Mouse (Mus musculus) urinary bladder, postnatal 10 days (tissue): ENCODE results near the gene Gtf2h1.
"Not testable (repeated sequence)": the region's sequence is repeated elsewhere in the genome, so short reads cannot be mapped to it uniquely, and the experiment has no call there.

Experiments
- DNase-seq: peaks from one replicate; pipeline ENCODE4 v3.0.0; 2022; ENCODE audit warnings: low spot score

Gene Gtf2h1

DNA sequence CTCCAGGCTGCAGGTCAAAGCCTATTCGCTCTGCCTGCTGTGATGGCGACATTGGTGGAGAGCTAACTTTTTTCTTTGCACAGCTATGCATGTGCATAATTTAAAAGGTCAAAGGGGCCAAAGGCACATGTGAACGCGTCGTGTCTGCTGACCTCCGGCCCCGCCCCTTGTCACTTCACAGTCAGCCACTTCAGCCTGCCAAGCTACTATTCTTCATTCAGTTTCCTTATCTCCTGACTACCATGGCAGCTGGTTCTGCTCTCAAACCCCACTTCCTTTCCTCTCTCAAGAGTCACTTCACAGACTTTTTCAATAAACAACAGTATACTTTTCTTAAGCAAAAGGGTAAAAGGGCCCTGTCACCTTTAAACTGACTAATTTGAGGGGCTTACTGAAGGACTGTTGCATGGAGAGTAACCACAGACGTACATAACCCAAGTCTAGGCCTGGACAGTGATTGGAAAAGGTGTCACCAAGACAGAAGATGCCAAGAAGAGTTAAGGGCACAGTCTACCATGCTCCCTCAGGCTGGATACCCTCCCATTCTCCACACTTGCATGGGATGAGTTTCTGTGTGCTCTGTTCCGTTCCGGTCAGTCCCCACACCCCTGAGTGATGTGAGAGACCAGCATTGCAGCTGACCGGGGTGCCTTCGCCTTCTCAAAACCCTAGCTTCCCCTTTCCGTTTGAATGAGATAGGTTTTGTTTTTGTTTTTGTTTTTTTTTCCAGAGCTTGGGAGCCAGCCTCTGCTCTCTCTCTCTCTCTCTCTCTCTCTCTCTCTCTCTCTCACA is 35.1 kb downstream of the Gtf2h1 start:
- no peak for DNase-seq

DNA sequence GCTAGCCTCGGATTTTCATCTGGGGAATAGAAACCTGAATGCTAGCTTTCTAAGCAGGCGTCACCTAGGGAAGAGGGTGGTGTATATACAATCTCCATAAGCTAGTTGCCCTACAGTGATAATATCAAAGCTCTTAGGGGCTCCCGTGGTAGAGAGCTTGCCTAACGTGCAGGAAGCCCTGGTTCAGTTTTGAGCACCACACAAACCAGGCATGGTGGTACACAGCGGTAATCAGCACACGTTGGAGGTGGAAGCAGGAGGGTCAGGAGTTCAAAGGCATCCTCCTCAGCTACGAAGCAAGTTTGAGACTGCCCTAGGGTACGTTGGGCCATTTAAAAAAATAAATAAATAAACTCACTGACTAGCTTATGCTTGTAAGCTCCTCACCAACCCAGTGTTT is 35.8 kb downstream of the Gtf2h1 start:
- no peak for DNase-seq

DNA sequence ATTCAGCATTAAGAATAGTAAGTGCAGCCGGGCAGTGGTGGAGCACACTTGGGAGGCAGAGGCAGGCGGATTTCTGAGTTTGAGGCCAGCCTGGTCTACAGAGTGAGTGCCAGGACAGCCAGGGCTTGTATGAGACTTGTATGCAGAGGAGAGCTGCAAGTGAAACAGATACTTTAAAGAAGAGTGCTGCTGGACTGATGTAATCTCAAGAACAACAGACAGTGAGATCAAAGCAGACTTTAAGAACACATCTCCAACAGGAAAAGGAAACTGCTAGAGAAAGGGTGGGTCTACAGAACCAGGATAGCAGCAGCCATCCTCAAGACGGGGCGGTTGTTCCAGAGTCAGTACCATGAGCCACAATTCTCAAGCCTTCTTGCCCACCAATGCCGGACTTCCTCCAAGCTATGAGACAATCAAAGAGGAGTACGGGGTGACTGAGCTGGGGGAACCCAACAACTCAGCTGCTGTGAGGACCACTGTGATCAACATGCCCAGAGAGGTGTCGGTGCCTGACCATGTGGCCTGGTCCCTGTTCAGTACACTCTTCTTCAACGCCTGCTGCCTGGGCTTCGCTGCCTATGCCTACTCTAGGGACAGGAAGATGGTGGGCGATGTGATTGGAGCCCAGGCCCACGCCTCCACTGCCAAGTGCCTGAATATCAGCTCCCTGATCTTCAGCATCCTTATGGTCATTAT is 36.4 kb downstream of the Gtf2h1 start:
- not testable (repeated sequence) for DNase-seq

DNA sequence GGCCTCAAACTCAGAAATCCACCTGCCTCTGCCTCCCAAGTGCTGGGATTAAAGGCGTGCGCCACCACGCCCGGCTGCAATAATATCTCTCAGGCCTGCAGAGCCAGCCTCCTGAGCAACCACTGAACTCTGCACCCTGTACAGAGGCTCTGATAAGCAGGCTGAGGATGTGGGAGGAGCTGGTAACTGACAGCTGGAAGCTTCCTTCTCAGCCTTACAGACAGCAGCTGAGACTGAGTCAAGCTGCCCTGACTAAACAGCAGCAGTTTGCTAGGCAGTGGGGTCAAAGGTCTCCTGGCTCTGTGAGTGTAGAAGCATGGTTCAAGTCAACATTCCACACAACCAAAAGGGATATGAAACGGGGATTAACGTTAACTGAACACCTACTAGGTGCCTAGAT is 37.4 kb downstream of the Gtf2h1 start:
- DNase-seq: no peak

DNA sequence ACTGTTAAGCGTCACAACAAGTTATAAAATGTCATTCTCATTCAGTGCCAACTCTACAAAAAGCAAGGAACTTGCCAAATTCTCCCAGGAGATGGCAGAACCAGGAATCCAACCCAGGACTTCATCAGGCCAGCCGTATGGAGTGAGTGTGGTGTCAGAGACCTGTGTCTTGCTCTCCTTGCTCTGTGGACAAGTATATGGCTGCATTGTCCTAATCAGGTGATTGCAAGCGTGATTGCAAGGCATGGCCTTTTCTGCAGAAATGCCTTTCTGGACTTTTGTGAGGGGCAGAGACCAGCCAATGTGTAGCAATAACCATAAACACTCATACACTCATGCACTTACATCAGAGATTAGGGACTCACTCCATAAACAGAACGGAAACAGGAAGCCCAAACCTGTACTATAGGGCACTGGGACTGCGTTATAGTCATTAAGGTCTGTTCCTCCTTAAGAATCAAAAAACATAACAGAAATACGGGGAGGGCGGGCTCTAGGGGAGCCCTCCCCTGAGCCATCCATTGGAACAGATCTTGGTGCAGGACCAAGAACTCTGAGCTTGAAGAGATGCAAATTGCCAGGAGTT is 37.9 kb downstream of the Gtf2h1 start:
- no peak for DNase-seq

DNA sequence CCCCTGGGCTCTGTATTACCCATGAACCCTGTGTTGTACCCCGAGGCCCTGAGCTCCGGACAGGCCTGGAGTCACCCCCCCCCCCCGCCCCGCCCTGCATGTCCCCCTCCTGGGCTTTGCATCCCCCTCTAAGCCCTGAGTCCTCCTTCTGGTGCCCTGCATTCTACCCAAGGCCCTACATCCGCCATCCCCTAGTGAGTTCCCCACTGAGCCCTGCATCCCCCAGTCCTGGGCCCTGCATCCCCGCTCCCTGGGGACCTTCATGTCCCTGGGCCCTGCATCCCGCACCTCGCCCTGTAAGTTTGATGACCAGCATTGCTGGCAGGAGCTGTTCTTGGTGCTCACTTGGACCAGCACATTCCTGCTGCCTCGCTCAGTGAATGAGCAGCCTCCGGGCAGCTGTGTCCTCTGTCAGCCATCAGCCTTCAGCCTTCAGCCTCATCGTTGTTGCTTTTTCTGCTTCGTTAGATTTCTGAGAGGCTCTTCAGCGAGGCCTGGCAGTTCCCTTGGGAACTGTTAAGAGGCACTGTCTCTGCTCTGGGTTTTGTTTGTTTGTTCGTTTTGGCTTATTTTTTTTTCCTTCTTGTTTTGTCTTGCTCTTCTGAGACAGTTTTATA is 39.2 kb downstream of the Gtf2h1 start:
- DNase-seq: no peak

DNA sequence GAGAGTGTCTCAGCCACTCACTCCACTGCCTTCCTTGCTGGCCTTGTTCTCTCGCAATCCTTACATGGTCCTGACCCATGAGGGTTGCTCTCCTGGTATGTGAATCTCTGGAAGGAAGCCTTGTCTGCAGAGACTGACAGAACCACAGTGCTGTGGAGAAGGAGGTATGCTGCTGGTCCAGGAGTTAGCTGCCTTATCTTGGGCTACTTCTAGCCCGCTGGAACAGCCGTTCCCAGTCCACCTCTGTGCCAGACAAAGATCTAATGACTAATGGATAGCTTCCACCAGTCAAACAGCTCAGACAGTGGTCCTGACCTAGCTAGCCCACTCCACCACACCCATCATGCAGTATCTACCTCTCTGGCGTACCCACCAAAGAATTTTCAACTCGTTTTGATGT is 40.5 kb downstream of the Gtf2h1 start:
- no peak for DNase-seq

DNA sequence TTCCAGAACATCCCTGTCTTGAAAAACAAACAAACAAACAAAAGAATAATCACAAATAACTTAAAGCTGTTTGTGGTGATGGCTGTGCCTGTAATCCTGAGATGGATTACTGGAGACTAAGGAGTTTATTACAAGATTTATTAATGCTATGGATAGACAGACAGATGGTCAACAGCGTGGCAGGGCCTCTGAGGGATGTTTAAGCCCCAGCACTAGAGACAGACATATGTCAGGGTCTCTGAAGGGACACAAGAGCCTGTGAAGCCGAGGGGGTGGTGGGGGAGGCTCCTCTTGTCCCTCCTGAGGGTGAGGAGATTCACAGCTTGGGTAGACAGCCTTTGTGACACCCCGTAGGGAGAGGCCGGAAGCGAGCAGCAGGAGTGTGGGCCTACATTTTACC is 41.2 kb downstream of the Gtf2h1 start:
- DNase-seq: no peak

DNA sequence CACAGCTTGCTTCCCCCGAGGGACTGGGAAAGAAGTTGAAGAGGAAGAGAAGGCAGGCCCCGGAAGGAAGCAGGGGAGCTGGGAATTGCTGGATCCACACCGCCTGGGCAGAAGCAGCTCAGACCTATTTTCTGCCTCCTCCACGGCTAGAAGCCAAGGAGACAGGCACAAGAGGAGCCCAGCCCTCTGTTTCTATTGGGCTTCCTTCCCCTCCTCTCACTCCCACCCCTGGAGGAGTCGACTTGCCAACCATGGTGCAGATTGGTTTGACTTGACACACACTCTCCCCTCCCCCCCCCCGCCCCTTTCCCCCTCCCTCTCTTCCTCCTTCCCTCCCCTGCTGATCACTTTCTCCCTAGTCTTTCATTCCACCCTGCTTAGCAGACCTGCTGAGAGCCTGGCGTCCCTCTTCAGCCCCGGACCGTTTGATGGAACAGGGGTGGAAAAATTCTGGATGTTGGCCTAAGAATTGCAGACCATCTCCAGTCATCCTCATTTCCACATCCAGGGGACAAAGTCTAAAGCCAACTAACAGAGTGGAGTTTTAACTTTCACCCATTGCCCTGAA is 42.3 kb downstream of the Gtf2h1 start:
- DNase-seq: no peak

DNA sequence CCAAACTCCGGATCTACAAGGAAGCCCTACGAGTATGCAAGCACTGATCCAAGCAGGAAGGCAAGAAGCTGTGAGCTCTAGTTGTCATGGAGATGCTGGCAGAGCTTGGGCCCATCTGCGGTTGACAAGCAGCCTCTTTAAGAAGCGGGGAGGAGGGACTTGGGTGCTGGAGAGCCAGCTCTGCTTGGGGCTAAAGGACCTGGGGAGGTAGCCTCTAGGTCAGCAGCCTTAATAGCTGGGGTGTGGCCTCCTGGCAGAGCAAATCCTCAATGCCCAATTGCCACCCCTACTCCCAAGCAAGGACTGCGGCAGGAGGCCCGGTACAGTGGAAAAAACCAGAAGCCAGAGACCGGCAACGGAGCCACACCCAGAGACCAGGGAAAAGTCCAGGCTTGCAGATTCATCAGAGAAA is 43.0 kb downstream of the Gtf2h1 start:
- DNase-seq: no peak

DNA sequence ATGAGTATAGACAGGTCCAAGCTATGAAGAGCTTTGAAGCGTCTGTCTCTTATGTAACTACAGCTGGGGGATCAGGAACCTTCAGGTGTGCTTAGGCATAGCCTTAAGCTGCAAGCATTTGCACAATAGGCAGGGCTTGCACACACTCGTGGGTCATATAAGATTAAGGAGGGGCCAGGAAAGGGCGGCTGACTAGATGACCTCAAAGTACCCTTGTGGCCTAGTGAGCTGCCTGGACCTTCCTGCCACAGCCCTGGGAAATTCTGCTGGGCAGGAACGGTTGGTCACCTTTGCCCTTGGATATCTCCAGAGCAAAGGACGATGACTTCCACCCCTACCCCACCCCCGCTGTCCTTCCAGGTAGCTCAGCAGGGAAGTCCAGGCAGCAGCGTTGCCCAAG is 43.5 kb downstream of the Gtf2h1 start:
- no peak for DNase-seq

DNA sequence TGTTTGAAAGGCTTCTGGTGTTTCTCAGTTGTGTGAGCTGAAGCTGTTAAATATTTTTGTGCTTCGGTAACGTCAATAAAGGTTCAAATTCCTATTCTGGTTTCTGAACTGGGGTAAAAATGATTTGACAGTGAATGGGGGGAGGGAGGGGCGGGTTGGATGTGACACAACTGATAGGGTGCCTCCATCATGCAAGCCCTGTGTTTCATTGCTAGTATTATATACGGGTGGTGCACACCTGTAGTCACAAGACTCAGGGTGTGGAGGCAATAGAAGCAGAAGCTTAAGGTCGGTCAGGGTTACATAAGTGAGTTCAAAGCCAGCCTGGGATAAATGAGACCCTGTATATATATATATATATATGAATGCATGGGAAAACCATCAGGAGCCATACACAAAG is 44.0 kb downstream of the Gtf2h1 start:
- no peak for DNase-seq

DNA sequence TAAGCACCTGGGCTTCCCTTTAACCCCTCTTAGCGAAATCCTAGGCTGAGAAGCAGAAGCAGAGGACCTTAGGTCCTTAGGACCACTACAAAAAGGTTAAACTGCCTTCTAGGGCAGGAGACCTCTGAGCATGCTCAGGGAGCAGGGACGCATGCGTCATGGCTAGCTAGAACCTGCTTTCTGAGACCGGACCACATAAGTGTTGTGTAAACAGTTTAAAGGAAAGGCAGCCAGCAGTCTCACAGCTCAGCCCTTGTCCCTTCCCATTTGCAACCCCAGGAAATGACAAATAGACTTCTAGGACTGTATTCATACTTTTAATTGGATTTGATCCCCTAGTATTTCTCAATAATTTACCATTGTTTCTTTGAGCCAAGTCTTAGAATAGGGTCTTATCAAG is 44.4 kb downstream of the Gtf2h1 start:
- DNase-seq: no peak

DNA sequence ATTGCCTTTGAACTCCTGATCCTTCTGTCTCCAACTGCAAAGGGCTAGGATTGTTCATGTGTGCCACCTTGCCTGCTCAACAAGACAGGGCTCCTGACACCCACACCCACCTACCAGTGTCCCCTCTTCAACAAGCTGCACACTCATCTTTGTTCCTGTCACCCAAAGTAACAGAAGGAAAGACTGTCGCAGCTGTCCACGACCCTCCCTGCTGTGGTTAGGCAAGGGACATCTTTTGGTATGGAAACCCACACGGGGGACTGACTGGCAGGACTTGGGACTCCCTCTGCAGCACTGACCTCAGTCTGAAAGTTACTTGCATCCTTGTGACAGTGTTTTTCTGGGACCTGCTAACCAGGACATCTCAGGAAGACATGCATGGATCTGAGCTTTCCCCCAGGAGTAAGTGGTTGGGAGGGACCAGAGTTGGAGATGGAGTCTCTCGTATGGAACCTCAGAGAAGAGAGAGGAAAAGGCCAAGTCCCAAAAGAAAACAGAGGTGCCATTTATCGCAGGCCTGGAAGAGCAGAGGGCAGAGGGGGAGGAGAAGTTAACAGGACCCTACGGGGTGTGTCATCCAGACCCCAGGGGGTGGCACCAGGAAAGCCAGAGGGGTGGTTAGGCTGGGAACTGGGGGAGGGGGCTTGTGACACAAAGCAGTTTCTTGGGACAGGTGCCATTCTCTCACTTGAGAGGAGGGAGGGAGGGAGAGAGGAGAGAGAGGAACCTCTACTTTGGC is 45.1 kb downstream of the Gtf2h1 start, which contains the start of gene Ldha:
TSS of gene Ldha (plus strand) at position 689 of the 739 bp plus-strand sequence.
- no peak for DNase-seq

DNA sequence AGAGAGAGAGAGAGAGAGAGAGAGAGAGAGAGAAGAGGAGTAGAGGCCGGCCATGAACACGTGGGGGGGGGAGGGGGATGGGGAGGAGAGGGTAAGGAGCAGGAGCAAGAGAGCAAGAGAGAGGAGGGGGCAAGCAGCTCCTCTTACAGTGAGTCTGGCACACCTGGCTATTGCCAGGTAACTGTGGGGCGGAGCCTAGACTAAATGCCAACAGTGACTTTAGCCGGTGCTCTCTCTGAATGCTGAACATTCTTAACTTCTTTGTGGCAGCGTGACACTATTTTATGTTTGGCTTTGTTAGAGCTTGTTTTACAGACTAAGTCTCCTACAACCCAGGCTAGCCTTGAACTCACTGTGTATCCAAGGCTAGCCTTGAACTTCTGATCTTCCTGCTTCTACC is 46.4 kb downstream of the Gtf2h1 start:
- no peak for DNase-seq

DNA sequence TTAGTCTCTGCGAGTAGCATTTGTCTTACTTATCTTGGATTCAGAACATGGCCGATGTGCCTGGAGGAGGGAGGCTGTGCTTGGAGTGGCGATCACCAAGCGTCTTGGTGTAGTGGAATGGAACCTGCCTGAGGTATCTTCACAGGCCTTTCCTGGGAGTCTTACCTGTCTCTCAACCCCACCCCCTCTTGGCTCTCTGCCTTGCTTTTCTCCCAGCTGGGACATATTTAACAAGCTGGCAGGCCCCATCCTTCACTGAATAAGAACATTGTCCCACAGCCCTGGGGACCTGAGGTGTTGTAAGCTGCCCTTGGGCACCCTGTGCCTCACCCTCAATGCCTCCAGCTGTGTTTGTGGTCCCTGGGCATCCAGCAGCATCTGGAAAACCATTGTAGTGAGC is 47.7 kb downstream of the Gtf2h1 start:
- DNase-seq: no peak

DNA sequence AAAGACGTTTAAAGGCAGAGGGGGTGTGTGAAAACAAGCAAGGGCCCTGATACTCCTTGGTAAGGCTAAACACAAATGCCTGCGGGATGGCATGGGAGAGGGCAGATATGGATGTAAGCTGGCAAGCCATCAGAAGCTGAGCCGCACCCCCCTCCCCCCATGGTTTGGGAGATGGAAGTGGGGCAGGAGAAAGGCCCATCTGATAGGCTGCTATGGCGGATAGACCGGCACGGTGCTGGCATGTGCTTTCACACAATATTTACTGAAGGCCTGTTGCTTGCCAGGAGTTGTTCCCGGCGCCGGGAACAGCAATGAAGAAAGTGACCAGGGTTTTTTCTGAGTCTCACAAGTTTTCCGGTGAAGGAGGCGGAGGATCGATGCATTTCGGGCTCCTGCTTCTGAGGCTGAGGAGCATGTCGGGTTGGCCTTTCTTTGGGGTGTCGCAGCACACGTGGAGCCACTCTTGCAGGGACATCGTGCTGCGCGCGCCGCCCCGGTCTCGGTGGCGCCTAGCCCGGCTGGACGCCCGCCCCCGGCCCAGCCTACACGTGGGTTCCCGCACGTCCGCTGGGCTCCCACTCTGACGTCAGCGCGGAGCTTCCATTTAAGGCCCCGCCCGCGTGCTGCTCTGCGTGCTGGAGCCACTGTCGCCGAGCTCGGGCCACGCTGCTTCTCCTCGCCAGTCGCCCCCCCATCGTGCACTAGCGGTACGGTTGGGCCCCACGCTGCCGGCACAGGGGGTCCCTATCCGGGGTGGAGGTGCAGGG is 49.5 kb downstream of the Gtf2h1 start:
- DNase-seq: peak; percentile 87

DNA sequence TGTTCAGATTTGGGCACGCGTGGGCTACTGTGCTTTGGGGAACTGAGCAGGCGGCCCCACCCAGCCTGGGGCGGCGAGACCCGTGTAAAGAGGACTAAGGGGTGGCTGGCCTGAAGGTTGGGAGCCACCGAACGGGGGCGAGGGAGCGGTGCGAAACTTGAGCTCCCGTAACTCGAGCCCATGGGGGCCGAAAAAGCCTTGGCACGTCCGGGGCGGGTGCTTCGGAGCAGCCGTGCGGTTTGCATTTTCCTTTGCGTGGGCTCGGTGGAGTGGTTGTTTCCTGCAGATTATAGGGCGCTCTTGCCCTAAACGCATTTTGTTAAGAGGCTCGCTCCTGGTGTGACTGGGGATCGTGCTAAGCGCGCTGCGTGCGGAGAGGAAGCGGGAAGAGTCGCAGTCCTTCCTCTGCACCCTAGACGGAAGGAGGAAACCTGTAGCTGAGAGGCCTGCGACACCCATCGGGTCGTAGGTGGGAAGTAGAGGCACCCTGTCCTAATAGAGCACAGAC is 50.1 kb downstream of the Gtf2h1 start:
- no peak for DNase-seq

DNA sequence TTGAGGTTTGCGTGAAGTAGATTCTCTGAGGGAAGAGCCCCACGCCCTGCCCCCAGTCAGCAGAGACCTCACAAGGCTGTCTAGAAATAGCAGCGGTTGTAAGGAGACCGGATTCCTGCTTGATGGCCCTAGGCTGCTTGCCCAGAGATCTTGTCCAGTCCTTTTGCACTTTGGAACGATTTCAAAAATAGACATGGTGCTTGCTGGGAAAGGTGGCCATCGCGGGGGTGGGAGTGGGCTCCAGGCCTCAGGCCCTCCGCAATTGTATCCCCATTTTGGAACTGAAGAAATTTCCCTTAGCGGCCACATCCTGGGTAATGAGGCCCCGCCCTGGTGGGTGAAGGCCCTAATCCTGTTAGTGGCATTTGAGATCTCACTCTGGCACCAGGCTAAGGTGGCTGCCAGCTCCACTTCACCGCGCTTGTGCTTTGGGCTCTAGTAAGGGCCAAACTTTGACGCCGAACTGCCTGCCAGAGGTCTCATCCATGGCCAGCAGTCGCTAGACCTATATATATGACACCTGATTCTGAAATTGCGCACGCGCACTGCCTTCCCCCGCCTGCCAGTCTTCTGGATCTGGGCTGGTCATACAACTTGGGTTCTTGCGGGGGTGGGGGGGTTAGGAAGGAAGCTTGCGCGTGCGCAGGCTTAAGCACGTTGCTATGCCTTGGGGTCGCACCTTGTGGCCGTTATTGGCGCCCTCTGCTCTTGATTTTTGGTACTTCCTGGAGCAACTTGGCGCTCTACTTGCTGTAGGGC is 50.8 kb downstream of the Gtf2h1 start:
- DNase-seq: no peak

DNA sequence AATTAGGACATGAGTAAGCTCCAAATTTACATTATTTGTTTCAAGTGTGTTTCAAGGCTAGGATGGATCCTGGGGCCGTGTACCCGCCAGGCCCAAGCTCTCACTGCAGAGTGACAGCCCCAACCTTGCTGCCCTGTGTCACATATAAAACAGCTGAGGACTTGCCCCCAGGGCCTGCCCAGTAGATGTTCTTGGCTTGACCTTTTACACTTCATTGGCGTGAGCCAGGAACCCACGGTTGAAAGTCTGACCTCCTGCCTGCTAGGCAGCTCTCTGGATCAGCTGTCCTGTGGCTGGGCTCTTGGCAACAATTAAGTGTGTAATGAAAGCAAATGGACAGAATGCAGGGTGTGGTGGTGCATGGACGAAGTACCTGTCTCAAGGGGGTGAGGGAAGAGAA is 53.4 kb downstream of the Gtf2h1 start:
- DNase-seq: no peak
